Comparison of ENCODE assay signal across 9 mouse cellular contexts in the genomic region with DNA sequence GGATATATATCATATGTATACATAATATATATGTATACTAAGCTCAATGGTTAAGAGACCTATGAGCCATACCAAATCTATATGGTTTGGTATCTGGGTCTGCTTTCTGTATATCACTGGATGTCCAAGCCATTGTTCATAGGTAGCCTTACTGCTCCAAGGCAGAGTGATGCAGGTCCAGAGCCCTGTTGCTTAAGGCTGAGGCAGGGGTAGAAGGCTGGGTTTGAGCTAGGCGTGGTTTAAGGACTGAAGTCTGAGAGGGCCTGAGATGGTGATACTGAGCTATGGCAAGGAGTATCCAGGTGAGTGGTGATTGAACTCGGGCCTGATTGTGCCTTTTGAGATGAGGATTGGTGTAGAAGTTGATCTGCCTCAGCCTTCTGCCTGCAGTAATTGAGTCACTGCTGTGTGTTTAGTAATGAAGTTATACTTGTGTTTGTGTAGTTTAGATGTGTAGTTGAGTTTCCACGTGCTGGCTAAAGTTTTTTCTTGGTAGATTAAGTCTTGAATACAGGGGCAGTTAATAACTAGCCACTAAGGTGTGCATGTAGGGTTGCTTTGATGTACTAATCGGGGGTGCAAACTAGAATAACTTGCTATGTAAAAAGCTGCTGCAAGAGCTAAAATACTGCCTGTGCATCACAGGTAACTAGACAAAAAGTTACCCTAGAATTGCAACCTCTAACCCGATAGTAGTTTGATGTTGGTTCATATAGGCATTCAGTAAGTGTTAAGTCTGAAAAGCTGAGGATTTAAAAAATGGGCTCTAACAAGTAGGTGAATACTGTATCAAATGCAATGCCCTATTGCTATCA. TPM values are rescaled to one million over a fixed set of nuclear protein-coding genes. Genes with fewer than 3 reads are reported as not detected.
DNase-seq lines count a peak whose midpoint lies in the region; ATAC-seq and TF ChIP-seq lines count a peak whose summit lies in the region.
"Had no signal": no experiment of that assay in that cellular context is flagged by ENCODE, and none has a peak within 500 bp of the region (broad histone marks: within the 10 kb centered on the region; RNA-seq: fewer than 3 reads in every experiment).

No protein-coding gene starts in this region.

- no peak for DNase-seq in forebrain, embryonic 10.5 days (ENCODE audit: extremely low spot score, low spot score)
- no peak for DNase-seq in forebrain, embryonic 11.5 days (ENCODE audit: low spot score)
- DNase-seq in 3T3-L1 (ENCODE audit: low read depth, low spot score): peak; percentile 51
- no peak for DNase-seq in adrenal gland, postnatal 14 days
- DNase-seq: thymus, postnatal 4 days had no signal

- whole genome bisulfite sequencing in forebrain, embryonic 10.5 days: 46% methylated on average over 5 of the region's 5 CpGs
- 46% methylated on average over 5 of the region's 5 CpGs for WGBS in forebrain, embryonic 11.5 days
- WGBS in liver, embryonic 12.5 days (ENCODE audit: insufficient replicate concordance): 25% methylated on average over 5 of the region's 5 CpGs

- ATAC-seq in forebrain, embryonic 11.5 days (replicated peaks; ENCODE audit: low FRiP score): no peak
- no peak for ATAC-seq in liver, embryonic 12.5 days
- ATAC-seq in CD4-positive, CD25-positive, alpha-beta regulatory T cell, adult 4 months: no peak
- ATAC-seq in granulocyte monocyte progenitor cell, adult 5-6 weeks (replicated peaks; ENCODE audit: poor library complexity, severe bottlenecking): no peak

- peaks cover 57% of the 10 kb centered on the region for H3K36me3 ChIP-seq in forebrain, embryonic 10.5 days (replicated peaks)
- peaks cover 12% of the 10 kb centered on the region for H3K36me3 ChIP-seq in forebrain, embryonic 11.5 days (ENCODE audit: control insufficient read depth, insufficient read depth, low read length)
- peaks cover 57% of the 10 kb centered on the region for H3K36me3 ChIP-seq in liver, embryonic 12.5 days

- no peak for TF ChIP-seq CTCF in embryonic fibroblast, embryonic 13.5 days (IDR thresholded peaks at IDR 0.05; ENCODE audit: borderline replicate concordance, insufficient read depth, low read length)

- peaks cover 76% of the 10 kb centered on the region for H3K4me1 ChIP-seq in forebrain, embryonic 10.5 days
- peaks cover 23% of the 10 kb centered on the region for H3K4me1 ChIP-seq in forebrain, embryonic 11.5 days (replicated peaks; ENCODE audit: control insufficient read depth, insufficient read depth, low read length)
- H3K4me1 ChIP-seq in embryonic fibroblast, embryonic 13.5 days (ENCODE audit: control insufficient read depth, insufficient read depth, low read length): peaks cover 4% of the 10 kb centered on the region; the same call in 1 of the 2 replicates
- H3K4me1 ChIP-seq in liver, embryonic 12.5 days: peaks cover 80% of the 10 kb centered on the region

- peak; percentile 57 for TF ChIP-seq POLR2A in embryonic fibroblast, embryonic 13.5 days (IDR thresholded peaks at IDR 0.05; ENCODE audit: low read depth, low read length)

- peak overlapping the region; percentile 97 for H3K4me3 ChIP-seq in forebrain, embryonic 10.5 days
- no peak overlapping the region for H3K4me3 ChIP-seq in forebrain, embryonic 11.5 days (ENCODE audit: low read depth, low read length)
- H3K4me3 ChIP-seq in embryonic fibroblast, embryonic 13.5 days (ENCODE audit: insufficient read depth, low read length): 0 out of 2 replicates have a peak overlapping the region, but pooled peaks have one; percentile 2
- peak overlapping the region; percentile 94 for H3K4me3 ChIP-seq in liver, embryonic 12.5 days

- no peaks in the 10 kb centered on the region for H3K27me3 ChIP-seq in forebrain, embryonic 10.5 days (ENCODE audit: poor library complexity, severe bottlenecking)
- no peaks in the 10 kb centered on the region for H3K27me3 ChIP-seq in forebrain, embryonic 11.5 days (ENCODE audit: control insufficient read depth, insufficient read depth, low read length)
- no peaks in the 10 kb centered on the region for H3K27me3 ChIP-seq in liver, embryonic 12.5 days (replicated peaks)

- no peak overlapping the region for H3K27ac ChIP-seq in forebrain, embryonic 10.5 days
- H3K27ac ChIP-seq in forebrain, embryonic 11.5 days (ENCODE audit: low read depth, low read length): no peak overlapping the region
- no peak overlapping the region for H3K27ac ChIP-seq in embryonic fibroblast, embryonic 13.5 days (ENCODE audit: insufficient read depth, low read length)
- H3K27ac ChIP-seq in liver, embryonic 12.5 days: peak overlapping the region; percentile 85; the same call in 1 of the 2 replicates

- H3K9ac ChIP-seq in forebrain, embryonic 11.5 days (ENCODE audit: low read length): no peak overlapping the region
- peak overlapping the region; percentile 94 for H3K9ac ChIP-seq in liver, embryonic 12.5 days

- no peak overlapping the region for H3K4me2 ChIP-seq in forebrain, embryonic 11.5 days (ENCODE audit: low read depth, low read length, severe bottlenecking)
- peak overlapping the region; percentile 94 for H3K4me2 ChIP-seq in liver, embryonic 12.5 days

- no peaks in the 10 kb centered on the region for H3K9me3 ChIP-seq in forebrain, embryonic 10.5 days
- H3K9me3 ChIP-seq in forebrain, embryonic 11.5 days (ENCODE audit: control insufficient read depth, low read length): no peaks in the 10 kb centered on the region
- H3K9me3 ChIP-seq in liver, embryonic 12.5 days (replicated peaks): no peaks in the 10 kb centered on the region

RNA-seq across cellular contexts. Expression of gene Gcn1l1, which starts 1.1 kb away (rescaled TPM):
- 64.9 and 66.1 TPM in 2 replicates for polyA plus RNA-seq in forebrain, embryonic 10.5 days (2016; fragmentation: Nextera tagmentation; extraction: Ambion mirVana)
- 54.8 and 62.4 TPM in 2 replicates for polyA plus RNA-seq in forebrain, embryonic 11.5 days (2014; fragmentation: Nextera tagmentation; extraction: Ambion mirVana)
- polyA plus RNA-seq in embryonic fibroblast, embryonic 13.5 days (2011; ENCODE audit: insufficient read length, low read depth, missing spikeins): 39.5 and 40.7 TPM in 2 replicates
- 36.7 and 38.0 TPM in 2 replicates for polyA plus RNA-seq in liver, embryonic 12.5 days (2016; fragmentation: Nextera tagmentation; extraction: Ambion mirVana)
- 10 to 100 TPM; 25.2 to 36.2 TPM for polyA plus RNA-seq in CD4-positive, CD25-positive, alpha-beta regulatory T cell, adult 4 months (2017; shearing (Covaris generic))
- 59.7 and 60.4 TPM in 2 replicates for total RNA-seq in adrenal gland, postnatal 14 days (2021)
- total RNA-seq in granulocyte monocyte progenitor cell, adult 5-6 weeks (2014; fragmentation: Nextera tagmentation): 26.9 and 43.5 TPM in 2 replicates
- total RNA-seq in granulocyte monocyte progenitor cell, adult 5-6 weeks (2017): 33.4 and 37.4 TPM in 2 replicates

RNA-seq across cellular contexts. Expression of gene Rplp0, which starts 4.7 kb away (rescaled TPM):
- polyA plus RNA-seq in forebrain, embryonic 10.5 days (2016; fragmentation: Nextera tagmentation; extraction: Ambion mirVana): 1,454 and 1,463 TPM in 2 replicates
- 1,156 and 1,197 TPM in 2 replicates for polyA plus RNA-seq in forebrain, embryonic 11.5 days (2014; fragmentation: Nextera tagmentation; extraction: Ambion mirVana)
- polyA plus RNA-seq in embryonic fibroblast, embryonic 13.5 days (2011; ENCODE audit: insufficient read length, low read depth, missing spikeins): 3,023 and 3,024 TPM in 2 replicates
- 1,698 and 1,725 TPM in 2 replicates for polyA plus RNA-seq in liver, embryonic 12.5 days (2016; fragmentation: Nextera tagmentation; extraction: Ambion mirVana)
- 1,000 to 10,000 TPM; 4,123 to 4,128 TPM for polyA plus RNA-seq in CD4-positive, CD25-positive, alpha-beta regulatory T cell, adult 4 months (2017; shearing (Covaris generic))
- 786 and 963 TPM in 2 replicates for total RNA-seq in adrenal gland, postnatal 14 days (2021)
- 2,324 and 2,796 TPM in 2 replicates for total RNA-seq in granulocyte monocyte progenitor cell, adult 5-6 weeks (2014; fragmentation: Nextera tagmentation)
- total RNA-seq in granulocyte monocyte progenitor cell, adult 5-6 weeks (2017): 1,887 and 2,078 TPM in 2 replicates

RNA-seq across cellular contexts. Expression of gene Pxn, which starts 57.5 kb away (rescaled TPM):
- polyA plus RNA-seq in forebrain, embryonic 10.5 days (2016; fragmentation: Nextera tagmentation; extraction: Ambion mirVana): 34.3 and 35.8 TPM in 2 replicates
- polyA plus RNA-seq in forebrain, embryonic 11.5 days (2014; fragmentation: Nextera tagmentation; extraction: Ambion mirVana): 11.9 and 12.3 TPM in 2 replicates
- 25.7 and 35.2 TPM in 2 replicates for polyA plus RNA-seq in embryonic fibroblast, embryonic 13.5 days (2011; ENCODE audit: insufficient read length, low read depth, missing spikeins)
- polyA plus RNA-seq in liver, embryonic 12.5 days (2016; fragmentation: Nextera tagmentation; extraction: Ambion mirVana): 17.4 and 20.1 TPM in 2 replicates
- polyA plus RNA-seq in CD4-positive, CD25-positive, alpha-beta regulatory T cell, adult 4 months (2017; shearing (Covaris generic)): 10 to 100 TPM; 14.5 to 23.4 TPM
- total RNA-seq in adrenal gland, postnatal 14 days (2021): 48.9 and 54.8 TPM in 2 replicates
- 56.2 and 57.1 TPM in 2 replicates for total RNA-seq in granulocyte monocyte progenitor cell, adult 5-6 weeks (2014; fragmentation: Nextera tagmentation)
- 110 and 111 TPM in 2 replicates for total RNA-seq in granulocyte monocyte progenitor cell, adult 5-6 weeks (2017)
